Mouse (Mus musculus) heart, embryonic 10.5 days (tissue): ENCODE results near the gene D030056L22Rik. TPM values are rescaled to one million over a fixed set of nuclear protein-coding genes. Genes with fewer than 3 reads are reported as not detected.

ENCODE experiments used
- DNase-seq: peaks from one replicate; pipeline ENCODE4 v3.0.0-alpha.2; 2017; ENCODE audit warnings: low spot score
- H3K27ac ChIP-seq: fragments of 300-500 bp; sonication (generic); 2 replicates; pipeline ENCODE4 v1.5.1; 2016; ENCODE audit warnings: mild to moderate bottlenecking
- H3K27me3 ChIP-seq: fragments of 300-500 bp; sonication (generic); 2 replicates; pipeline ENCODE4 v1.6.1; 2016; ENCODE audit warnings: mild to moderate bottlenecking; ENCODE audit not compliant: poor library complexity, insufficient read depth, severe bottlenecking
- H3K36me3 ChIP-seq: fragments of 300-500 bp; sonication (generic); 2 replicates; pipeline ENCODE4 v1.6.1; 2016; ENCODE audit warnings: mild to moderate bottlenecking, moderate library complexity
- H3K4me1 ChIP-seq: fragments of 300-500 bp; sonication (generic); 2 replicates; pipeline ENCODE4 v1.6.1; 2016; ENCODE audit warnings: mild to moderate bottlenecking
- H3K4me3 ChIP-seq: fragments of 300-500 bp; sonication (generic); 2 replicates; pipeline ENCODE4 v1.5.1; 2016; ENCODE audit warnings: mild to moderate bottlenecking, moderate library complexity
- H3K9me3 ChIP-seq: fragments of 300-500 bp; sonication (generic); 2 replicates; pipeline ENCODE4 v1.6.1; 2016; ENCODE audit warnings: mild to moderate bottlenecking, moderate library complexity
- WGBS: fragments of 180-500 bp; shearing (Covaris S2); methylation state at CpG from one replicate; pipeline ENCODE4 v1.1.7; 2016; 5-methylcytosine and 5-hydroxymethylcytosine counted together
- polyA plus RNA-seq: library from polyadenylated mRNA; unstranded; fragments of >200 nt; fragmentation: Nextera tagmentation; extraction: Ambion mirVana; gene quantifications from 2 replicates; pipeline ENCODE4 v1.2.1, GENCODE M21; 2016

Gene D030056L22Rik
- polyA plus RNA-seq: 21.0 and 27.2 TPM in 2 replicates

DNA sequence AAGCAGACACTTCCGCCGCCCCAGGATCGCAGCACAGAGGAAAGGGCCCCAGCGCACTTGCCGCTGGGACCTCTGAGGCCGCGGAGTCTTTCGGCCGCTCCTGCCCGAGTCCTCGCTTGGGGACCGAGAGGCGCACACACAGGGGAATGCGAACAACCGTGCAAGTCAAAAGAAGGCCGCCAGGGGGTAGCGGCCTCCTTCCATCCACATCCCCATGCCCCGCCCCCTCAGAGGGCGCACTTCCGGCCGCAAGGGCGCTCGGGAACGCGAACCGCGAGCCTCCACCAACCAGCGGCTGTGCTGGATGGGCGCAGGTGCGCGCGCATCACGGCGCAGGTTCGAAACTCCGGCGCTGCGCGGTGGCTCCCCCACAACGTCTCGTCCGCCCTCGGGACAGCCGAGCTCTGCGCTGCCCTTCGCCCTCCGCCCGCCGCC lies at the start of gene D030056L22Rik:
Gene D030056L22Rik, plus strand, starts transcription at position 328 of the 435 bp plus-strand sequence.
- peaks cover 8% of the 10 kb centered on the region for H3K36me3 ChIP-seq
- DNase-seq: peak; percentile 99
- H3K4me1 ChIP-seq: peaks cover 21% of the 10 kb centered on the region
- no peaks in the 10 kb centered on the region for H3K27me3 ChIP-seq
- WGBS: 1% methylated on average over 48 of the region's 49 CpGs
- H3K4me3 ChIP-seq: peak within 1 kb of the TSS; percentile 95
- H3K27ac ChIP-seq: peak within 1 kb of the TSS; percentile 92
- H3K9me3 ChIP-seq: no peaks in the 10 kb centered on the region

DNA sequence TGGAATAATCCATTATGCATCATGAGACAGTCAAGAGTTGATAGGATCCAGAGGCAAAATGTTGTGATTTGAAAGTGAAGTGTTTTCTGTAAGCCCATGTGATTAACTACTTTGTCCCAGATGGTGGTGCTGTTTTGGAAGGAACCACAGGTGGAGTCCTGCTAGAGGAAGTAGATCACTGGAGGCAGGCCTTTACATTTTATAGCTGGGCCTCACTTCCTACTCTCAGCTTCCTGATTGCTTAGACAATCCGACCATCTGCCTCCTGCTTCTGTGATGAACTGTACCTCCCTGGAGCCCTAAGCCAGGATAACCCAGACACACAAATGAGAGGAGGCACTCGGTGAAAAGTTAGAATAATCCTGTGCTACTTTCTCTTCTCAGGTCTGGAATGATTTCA lies 49.1 kb upstream of the D030056L22Rik start:
- H3K27me3 ChIP-seq: no peaks in the 10 kb centered on the region
- no peaks in the 10 kb centered on the region for H3K36me3 ChIP-seq
- DNase-seq: no peak
- no peaks in the 10 kb centered on the region for H3K9me3 ChIP-seq
- no peak overlapping the region for H3K27ac ChIP-seq
- H3K4me3 ChIP-seq: no peak overlapping the region
- H3K4me1 ChIP-seq: no peaks in the 10 kb centered on the region
- WGBS: 59% methylated on average over 2 of the region's 2 CpGs

- H3K9me3 ChIP-seq: no peaks in the 10 kb centered on the region
- WGBS: 87% methylated on average over 7 of the region's 7 CpGs
- no peak overlapping the region for H3K4me3 ChIP-seq
- H3K36me3 ChIP-seq: no peaks in the 10 kb centered on the region
- no peaks in the 10 kb centered on the region for H3K27me3 ChIP-seq
- H3K4me1 ChIP-seq: peaks cover 9% of the 10 kb centered on the region; the same call in 1 of the 2 replicates
- H3K27ac ChIP-seq: no peak overlapping the region
- no peak for DNase-seq
These were observed 46.0 kb upstream of the D030056L22Rik start for GRCm38 (mm10) chr19:18666966-18667365.

DNA sequence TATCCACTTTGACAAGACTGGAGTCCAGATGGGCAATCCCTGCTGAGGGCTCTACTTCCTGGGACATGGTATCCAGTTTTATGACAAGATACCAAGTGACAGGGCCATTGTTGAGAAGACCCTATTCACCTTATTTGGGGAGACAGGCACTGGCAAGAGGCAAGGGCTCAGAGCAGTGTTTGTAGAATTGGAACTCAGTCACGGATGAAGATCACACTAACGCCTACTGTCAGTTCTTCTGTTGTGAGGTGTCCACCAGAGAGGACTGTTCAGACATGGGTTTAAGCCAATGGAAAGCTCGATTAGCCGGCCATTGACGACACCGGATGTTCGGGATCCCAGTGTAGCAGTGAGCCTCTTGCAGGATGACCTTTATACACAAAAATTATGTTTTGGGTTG lies 43.4 kb upstream of the D030056L22Rik start:
- Histone ChIP-seq H3K27ac (no peak overlapping the region), H3K4me1 (peaks cover 24% of the 10 kb centered on the region), H3K27me3 (no peaks in the 10 kb centered on the region), H3K36me3 (no peaks in the 10 kb centered on the region), H3K4me3 (no peak overlapping the region), H3K9me3 (no peaks in the 10 kb centered on the region)
- DNase-seq: no peak
- 93% methylated on average over 7 of the region's 7 CpGs for WGBS

DNA sequence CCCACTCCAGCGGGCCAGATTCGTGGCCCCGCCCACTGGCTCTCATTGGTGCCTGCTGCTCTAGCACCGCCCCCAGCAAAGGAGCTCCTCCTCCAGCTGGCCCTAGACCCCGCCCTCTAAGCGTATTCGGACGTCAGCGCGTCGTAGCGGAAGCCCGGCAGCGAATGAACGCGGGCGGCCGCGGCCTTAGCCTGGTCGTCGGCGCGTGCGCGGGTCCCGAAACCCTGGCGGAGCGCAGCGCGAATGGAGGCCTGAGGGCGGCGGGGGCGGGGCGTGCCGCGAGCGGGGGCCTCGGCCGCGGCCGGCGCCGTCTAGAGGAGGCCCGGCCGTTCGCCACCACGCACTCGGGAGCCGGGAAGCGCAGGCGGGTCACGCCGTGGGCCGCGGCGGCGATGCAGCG lies 42.4 kb upstream of the D030056L22Rik start, which contains the start of gene Carnmt1:
Gene Carnmt1, plus strand, starts transcription at position 157 of the 400 bp plus-strand sequence.
- Histone ChIP-seq H3K4me3 (peak within 1 kb of the TSS; percentile 87), H3K27me3 (no peaks in the 10 kb centered on the region), H3K36me3 (no peaks in the 10 kb centered on the region), H3K9me3 (no peaks in the 10 kb centered on the region), H3K27ac (peak within 1 kb of the TSS; percentile 96), H3K4me1 (peaks cover 24% of the 10 kb centered on the region)
- DNase-seq: peak; percentile 99
- under 1% methylated on average over 55 of the region's 58 CpGs for WGBS

- Histone ChIP-seq H3K27me3 (no peaks in the 10 kb centered on the region), H3K9me3 (no peaks in the 10 kb centered on the region), H3K36me3 (no peaks in the 10 kb centered on the region), H3K4me3 (peak overlapping the region; percentile 87), H3K27ac (peak overlapping the region; percentile 96), H3K4me1 (peaks cover 24% of the 10 kb centered on the region)
- WGBS: under 1% methylated on average over 64 of the region's 64 CpGs
- peak; percentile 84 for DNase-seq
These were observed 41.8 kb upstream of the D030056L22Rik start for GRCm38 (mm10) chr19:18671056-18671741.

DNA sequence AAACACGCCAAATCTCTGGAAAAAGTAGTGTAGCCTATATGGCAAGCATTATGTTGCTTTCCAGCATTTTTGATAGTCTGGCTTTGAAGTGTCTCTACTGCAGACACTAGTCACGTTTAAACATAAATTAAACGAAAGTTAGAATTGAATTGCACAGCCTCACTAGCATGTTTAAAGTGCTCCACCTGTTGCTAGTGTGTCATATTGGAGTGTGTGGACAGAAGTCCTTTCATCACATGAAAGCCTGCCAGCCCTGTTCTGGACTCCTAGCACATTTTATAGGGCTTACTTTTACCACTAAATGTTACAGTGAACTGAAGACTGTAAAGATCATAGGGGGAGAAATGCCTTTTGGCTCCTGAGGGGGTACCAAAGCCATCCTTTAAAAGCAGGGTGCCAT lies 40.5 kb upstream of the D030056L22Rik start:
- no peaks in the 10 kb centered on the region for H3K27me3 ChIP-seq
- peaks cover 24% of the 10 kb centered on the region for H3K4me1 ChIP-seq
- DNase-seq: no peak
- H3K4me3 ChIP-seq: peak overlapping the region; percentile 87
- H3K9me3 ChIP-seq: no peaks in the 10 kb centered on the region
- H3K27ac ChIP-seq: no peak overlapping the region
- WGBS: 63% methylated on average over 3 of the region's 3 CpGs
- no peaks in the 10 kb centered on the region for H3K36me3 ChIP-seq

DNA sequence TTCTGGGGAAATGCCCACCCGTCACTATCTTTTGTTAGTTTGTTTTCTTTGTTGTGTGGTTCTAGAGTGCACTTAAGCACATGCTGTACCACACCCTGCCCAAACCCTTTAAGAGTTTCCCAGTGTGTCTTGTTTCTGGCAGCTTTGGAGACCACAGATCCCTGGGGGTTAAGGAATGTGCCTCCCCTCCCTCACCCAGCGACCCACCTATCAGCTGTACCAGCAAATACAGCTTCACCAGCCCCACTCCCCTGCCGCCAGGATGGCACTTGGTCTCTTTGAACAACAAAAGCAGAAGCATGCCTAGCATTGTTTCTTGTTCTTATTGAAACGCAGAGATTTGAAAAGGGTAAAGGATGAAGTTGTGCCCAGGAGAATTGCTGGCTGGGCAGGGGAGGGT lies 39.9 kb upstream of the D030056L22Rik start:
- Histone ChIP-seq H3K27ac (no peak overlapping the region), H3K4me3 (peak overlapping the region; percentile 87)
- 28% methylated on average over 4 of the region's 4 CpGs for whole genome bisulfite sequencing

DNA sequence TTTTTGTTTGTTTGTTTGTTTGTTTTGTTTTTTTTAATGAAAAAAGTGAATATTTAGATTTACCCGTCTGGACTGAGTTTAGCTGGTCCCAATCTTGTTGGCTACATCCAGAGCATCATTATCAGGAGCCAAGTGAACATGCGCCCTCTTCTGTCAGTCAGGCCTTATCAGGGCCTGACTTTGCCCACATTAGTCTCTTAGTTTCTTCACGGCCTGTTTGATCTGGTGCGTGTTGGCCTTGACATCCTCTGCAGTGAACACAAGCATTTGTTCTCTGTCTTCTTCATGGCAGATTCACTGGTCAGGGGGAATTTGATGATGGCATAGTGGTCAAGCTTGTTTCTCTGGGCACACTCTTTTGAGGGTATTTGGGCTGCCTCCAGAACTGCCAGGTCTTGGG lies 30.9 kb upstream of the D030056L22Rik start:
- Histone ChIP-seq H3K36me3 (peaks cover 23% of the 10 kb centered on the region), H3K27me3 (no peaks in the 10 kb centered on the region), H3K4me1 (no peaks in the 10 kb centered on the region), H3K4me3 (no peak overlapping the region), H3K9me3 (no peaks in the 10 kb centered on the region), H3K27ac (no peak overlapping the region)
- 46% methylated on average over 4 of the region's 4 CpGs for WGBS
- no peak for DNase-seq

More for the DNA sequence above, 39.9 kb upstream of the D030056L22Rik start:
- DNase-seq: no peak
- no peaks in the 10 kb centered on the region for H3K27me3 ChIP-seq
- no peaks in the 10 kb centered on the region for H3K36me3 ChIP-seq
- peaks cover 24% of the 10 kb centered on the region for H3K4me1 ChIP-seq
- no peaks in the 10 kb centered on the region for H3K9me3 ChIP-seq

GRCm38 (mm10) chr19:18687556-18687955 lies 25.4 kb upstream of the D030056L22Rik start:
- Histone ChIP-seq H3K9me3 (no peaks in the 10 kb centered on the region), H3K27me3 (no peaks in the 10 kb centered on the region), H3K27ac (no peak overlapping the region), H3K4me3 (no peak overlapping the region), H3K36me3 (peaks cover 3% of the 10 kb centered on the region), H3K4me1 (no peaks in the 10 kb centered on the region)
- peak; percentile 76 for DNase-seq
- WGBS: 79% methylated on average over 3 of the region's 3 CpGs

DNA sequence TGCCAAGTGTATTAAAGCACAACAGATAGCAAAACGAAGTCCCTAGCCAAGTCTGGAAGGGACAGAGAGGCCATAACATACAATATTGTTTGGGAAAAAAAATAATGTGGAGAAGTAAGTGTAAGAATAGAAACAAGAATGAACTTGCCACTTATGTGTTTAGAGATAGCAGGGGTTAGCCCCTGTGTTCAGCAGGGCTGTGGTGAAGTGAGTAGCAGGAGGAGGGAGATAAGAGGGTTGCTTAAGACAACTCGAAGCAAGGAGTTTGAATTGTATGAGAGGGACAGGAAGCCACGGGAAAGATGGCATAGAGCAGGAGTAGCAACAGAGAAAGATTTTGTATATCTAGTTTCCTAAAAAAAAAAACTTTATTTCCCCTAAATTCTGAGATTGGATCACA lies 20.8 kb upstream of the D030056L22Rik start:
- Histone ChIP-seq H3K4me3 (no peak overlapping the region), H3K9me3 (no peaks in the 10 kb centered on the region), H3K27me3 (no peaks in the 10 kb centered on the region), H3K4me1 (no peaks in the 10 kb centered on the region), H3K36me3 (peaks cover 17% of the 10 kb centered on the region), H3K27ac (no peak overlapping the region; the same call in 1 of the 2 replicates)
- DNase-seq: no peak
- WGBS: 35% methylated on average over 3 of the region's 3 CpGs

GRCm38 (mm10) chr19:18692768-18693167 lies 20.2 kb upstream of the D030056L22Rik start:
- WGBS: 83% methylated on average over 2 of the region's 2 CpGs
- no peak overlapping the region for H3K4me3 ChIP-seq

GRCm38 (mm10) chr19:18695116-18695515 lies 17.9 kb upstream of the D030056L22Rik start:
- whole genome bisulfite sequencing: 94% methylated on average over 3 of the region's 3 CpGs
- no peaks in the 10 kb centered on the region for H3K4me1 ChIP-seq
- no peaks in the 10 kb centered on the region for H3K27me3 ChIP-seq
- no peaks in the 10 kb centered on the region for H3K9me3 ChIP-seq
- H3K36me3 ChIP-seq: peaks cover 22% of the 10 kb centered on the region
- H3K4me3 ChIP-seq: no peak overlapping the region
- H3K27ac ChIP-seq: no peak overlapping the region
- no peak for DNase-seq

More at GRCm38 (mm10) chr19:18692768-18693167, 20.2 kb upstream of the D030056L22Rik start:
- Histone ChIP-seq H3K9me3 (no peaks in the 10 kb centered on the region), H3K27ac (peak overlapping the region; percentile 22; the same call in 1 of the 2 replicates), H3K4me1 (no peaks in the 10 kb centered on the region), H3K27me3 (no peaks in the 10 kb centered on the region), H3K36me3 (peaks cover 18% of the 10 kb centered on the region)
- no peak for DNase-seq
